Mouse (Mus musculus) small intestine, adult 2 months (tissue): ENCODE results near the gene Tnp2. TPM values are rescaled to one million over a fixed set of nuclear protein-coding genes. Genes with fewer than 3 reads are reported as not detected.

Experiments
- H3K27ac ChIP-seq: fragments of 200-500 bp; 2 replicates; pipeline ENCODE4 v1.5.1; 2012; ENCODE audit warnings: low read depth, low read length, control low read depth, inconsistent platforms; ENCODE audit not compliant: insufficient read depth
- H3K27me3 ChIP-seq: fragments of 200-500 bp; 2 replicates; pipeline ENCODE4 v1.6.1; 2012; ENCODE audit warnings: mild to moderate bottlenecking, moderate library complexity, low read length, inconsistent platforms; ENCODE audit not compliant: control insufficient read depth, insufficient read depth
- H3K36me3 ChIP-seq: fragments of 200-500 bp; 2 replicates; pipeline ENCODE4 v1.6.1; 2012; ENCODE audit warnings: mild to moderate bottlenecking, low read length, control low read depth, inconsistent platforms; ENCODE audit not compliant: control insufficient read depth, insufficient read depth
- H3K4me1 ChIP-seq: fragments of 200-500 bp; 2 replicates; pipeline ENCODE4 v1.6.1; 2012; ENCODE audit warnings: low read length, inconsistent platforms, mixed read lengths; ENCODE audit not compliant: control insufficient read depth, insufficient read depth, insufficient read length
- H3K4me3 ChIP-seq: fragments of 200-500 bp; 2 replicates; pipeline ENCODE4 v1.5.1; 2012; ENCODE audit warnings: low read depth, mild to moderate bottlenecking, control low read depth, inconsistent platforms, low read length, moderate library complexity
- CTCF ChIP-seq: fragments of 200-500 bp; IDR thresholded peaks from 2 replicates; pipeline ENCODE4 v1.5.1; 2012; ENCODE audit warnings: low read depth, mild to moderate bottlenecking, control low read depth, inconsistent platforms, low read length, moderate library complexity, mixed read lengths; ENCODE audit not compliant: insufficient replicate concordance, insufficient read length; ENCODE audit errors: extremely low read depth
- POLR2A ChIP-seq: fragments of 200-500 bp; IDR thresholded peaks from 2 replicates; pipeline ENCODE4 v1.6.1; 2012; ENCODE audit warnings: low read depth, mild to moderate bottlenecking, control low read depth, inconsistent platforms, low read length, moderate library complexity
- WGBS: fragments of 180-500 bp; shearing (Covaris S2); methylation state at CpG from one replicate; pipeline ENCODE4 v1.1.7; 2018; 5-methylcytosine and 5-hydroxymethylcytosine counted together
- polyA plus RNA-seq: library from polyadenylated mRNA; depleted of rRNA; stranded (reverse); fragments of >200 nt; gene quantifications from 2 replicates; pipeline ENCODE4 v1.2.3, GENCODE M21; 2012; rRNA removed

Tnp2 gene
- polyA plus RNA-seq = not detected in 2 replicates

DNA sequence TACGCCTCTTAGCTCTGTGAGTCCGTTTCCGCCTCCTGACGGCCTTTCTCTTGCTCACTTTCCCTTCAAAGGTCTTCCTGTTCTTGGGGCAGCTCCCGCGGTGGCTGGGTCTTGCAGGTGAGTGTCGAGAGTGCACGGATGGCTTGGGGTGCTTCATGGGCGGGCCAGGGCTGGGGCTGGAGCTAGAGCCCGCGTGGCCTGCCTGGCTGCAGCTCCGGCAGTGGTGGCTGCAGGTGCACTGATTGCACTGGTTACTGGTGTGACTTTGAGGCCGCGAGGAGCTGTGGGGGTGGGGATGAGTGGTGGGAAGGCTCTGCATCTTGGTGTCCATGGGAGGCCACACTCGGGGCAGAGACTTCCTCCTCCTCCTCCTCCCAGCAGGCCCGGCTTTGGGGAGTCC lies at the start of gene Tnp2:
Tnp2 (minus strand) TSS at position 390 of the 400 bp plus-strand sequence.
- Histone ChIP-seq H3K27ac (no peak within 1 kb of the TSS), H3K36me3 (peaks cover 2% of the 10 kb centered on the region; the same call in 1 of the 2 replicates), H3K4me3 (no peak within 1 kb of the TSS), H3K27me3 (no peaks in the 10 kb centered on the region), H3K4me1 (peaks cover 18% of the 10 kb centered on the region)
- TF ChIP-seq POLR2A = no peak
- TF ChIP-seq CTCF = no peak
- 60% methylated on average over 16 of the region's 16 CpGs for WGBS

DNA sequence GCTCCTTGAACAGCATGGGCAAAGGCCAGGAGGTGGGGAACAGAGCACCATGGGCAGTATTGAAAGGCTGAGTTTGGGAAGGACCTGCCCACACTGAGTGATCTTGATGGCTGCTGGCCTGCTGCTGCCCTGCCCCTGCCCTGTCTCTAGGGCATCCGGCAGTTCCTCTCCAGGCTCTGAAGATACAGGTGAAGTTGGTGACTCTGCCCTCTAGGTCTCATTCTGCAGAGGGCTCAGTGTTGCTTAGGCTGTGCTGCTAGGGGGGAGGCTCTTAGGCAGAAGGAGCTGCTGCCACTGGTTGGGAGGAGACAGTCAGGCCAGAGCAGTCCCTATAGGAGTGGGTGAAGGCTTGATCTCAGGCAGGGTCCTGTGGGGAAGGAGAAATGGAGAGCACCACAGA lies 49.4 kb upstream of the Tnp2 start:
- H3K27ac ChIP-seq = peak overlapping the region; percentile 54
- H3K27me3 ChIP-seq = no peaks in the 10 kb centered on the region
- no peak for TF ChIP-seq POLR2A
- no peak for TF ChIP-seq CTCF
- WGBS = 52% methylated on average over 1 of the region's 1 CpGs
- no peaks in the 10 kb centered on the region for H3K36me3 ChIP-seq
- peaks cover 18% of the 10 kb centered on the region; the same call in 1 of the 2 replicates for H3K4me1 ChIP-seq
- H3K4me3 ChIP-seq = no peak overlapping the region

- no peak for TF ChIP-seq CTCF
- TF ChIP-seq POLR2A = no peak
Measured at GRCm38 (mm10) chr16:10837250-10837649, 48.8 kb upstream of the Tnp2 start.

DNA sequence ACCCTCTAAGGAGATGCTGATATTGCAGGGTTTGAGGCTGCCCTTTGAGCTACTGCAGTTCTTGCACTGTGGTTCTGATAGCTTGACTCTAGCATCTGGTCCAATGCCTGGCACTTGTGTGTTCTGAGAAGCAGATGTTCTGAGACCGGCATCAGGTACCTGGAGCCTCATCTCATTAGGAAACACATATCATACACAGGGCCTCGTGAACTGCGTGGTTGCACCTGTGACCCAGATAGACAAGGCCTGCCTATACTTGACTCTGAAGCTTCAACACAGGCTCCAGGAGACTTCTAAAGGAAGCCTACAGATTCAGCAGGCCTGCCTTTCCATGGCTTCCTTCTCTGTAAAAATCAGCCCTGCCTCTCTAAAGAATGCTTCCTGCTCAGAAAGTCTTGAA lies 47.9 kb upstream of the Tnp2 start:
- no peak overlapping the region for H3K4me3 ChIP-seq
- WGBS = 87% methylated on average over 3 of the region's 3 CpGs

More at GRCm38 (mm10) chr16:10837250-10837649, 48.8 kb upstream of the Tnp2 start:
- H3K36me3 ChIP-seq = no peaks in the 10 kb centered on the region
- no peak overlapping the region for H3K27ac ChIP-seq
- H3K4me1 ChIP-seq = peaks cover 18% of the 10 kb centered on the region; the same call in 1 of the 2 replicates
- WGBS = 85% methylated on average over 3 of the region's 3 CpGs
- no peaks in the 10 kb centered on the region for H3K27me3 ChIP-seq
- H3K4me3 ChIP-seq = no peak overlapping the region

GRCm38 (mm10) chr16:10834911-10835587 lies 46.6 kb upstream of the Tnp2 start, which contains the start of gene Rmi2:
Gene Rmi2 (plus strand): TSS chr16:10835059.
- Histone ChIP-seq H3K4me3 (peak within 1 kb of the TSS; percentile 70), H3K27me3 (no peaks in the 10 kb centered on the region), H3K36me3 (no peaks in the 10 kb centered on the region), H3K27ac (peak within 1 kb of the TSS; percentile 15; the same call in 1 of the 2 replicates), H3K4me1 (peaks cover 20% of the 10 kb centered on the region; the same call in 1 of the 2 replicates)
- TF ChIP-seq POLR2A (no peak; the same call in 1 of the 2 replicates), CTCF (no peak)
- 2% methylated on average over 61 of the region's 69 CpGs for WGBS

More for the DNA sequence above, 47.9 kb upstream of the Tnp2 start:
- Histone ChIP-seq H3K36me3 (no peaks in the 10 kb centered on the region), H3K4me1 (peaks cover 18% of the 10 kb centered on the region; the same call in 1 of the 2 replicates), H3K27me3 (no peaks in the 10 kb centered on the region), H3K27ac (no peak overlapping the region)
- no peak for TF ChIP-seq CTCF
- no peak for TF ChIP-seq POLR2A

DNA sequence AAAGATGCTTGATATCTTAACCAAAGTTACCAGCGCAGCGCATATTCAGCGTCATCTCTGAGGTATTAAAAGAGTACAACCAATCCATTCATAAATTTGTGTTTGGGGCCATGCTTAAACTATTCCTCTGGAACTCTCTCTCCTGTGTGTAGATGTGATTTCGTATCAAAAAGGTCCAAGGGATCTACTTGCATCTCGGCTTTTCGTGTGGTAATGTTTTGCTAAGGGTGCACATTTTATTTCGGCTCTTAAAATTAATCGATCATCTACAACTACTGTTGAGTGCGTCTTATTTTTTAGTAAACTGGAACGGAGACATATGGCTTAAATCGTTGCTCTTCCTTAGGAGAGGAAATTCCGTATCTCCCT lies 46.1 kb upstream of the Tnp2 start:
- Histone ChIP-seq H3K27me3 (no peaks in the 10 kb centered on the region), H3K36me3 (no peaks in the 10 kb centered on the region), H3K4me1 (peaks cover 20% of the 10 kb centered on the region; the same call in 1 of the 2 replicates), H3K4me3 (peak overlapping the region; percentile 70), H3K27ac (no peak overlapping the region)
- WGBS = under 1% methylated on average over 12 of the region's 12 CpGs
- no peak for TF ChIP-seq CTCF
- no peak for TF ChIP-seq POLR2A

GRCm38 (mm10) chr16:10828461-10828805 lies 40.0 kb upstream of the Tnp2 start:
- Histone ChIP-seq H3K27me3 (no peaks in the 10 kb centered on the region), H3K36me3 (no peaks in the 10 kb centered on the region), H3K4me3 (no peak overlapping the region), H3K27ac (no peak overlapping the region), H3K4me1 (peaks cover 18% of the 10 kb centered on the region)
- no peak for TF ChIP-seq POLR2A
- no peak for TF ChIP-seq CTCF
- 32% methylated on average over 4 of the region's 4 CpGs for WGBS
